Mouse (Mus musculus): ENCODE results near the gene Snx29. TPM values are rescaled to one million over a fixed set of nuclear protein-coding genes. Genes with fewer than 3 reads are reported as not detected.

The Snx29 gene
- total and polyA plus RNA-seq, 3 experiments: 6.5 to 19.4 (median 16.8) TPM

DNA sequence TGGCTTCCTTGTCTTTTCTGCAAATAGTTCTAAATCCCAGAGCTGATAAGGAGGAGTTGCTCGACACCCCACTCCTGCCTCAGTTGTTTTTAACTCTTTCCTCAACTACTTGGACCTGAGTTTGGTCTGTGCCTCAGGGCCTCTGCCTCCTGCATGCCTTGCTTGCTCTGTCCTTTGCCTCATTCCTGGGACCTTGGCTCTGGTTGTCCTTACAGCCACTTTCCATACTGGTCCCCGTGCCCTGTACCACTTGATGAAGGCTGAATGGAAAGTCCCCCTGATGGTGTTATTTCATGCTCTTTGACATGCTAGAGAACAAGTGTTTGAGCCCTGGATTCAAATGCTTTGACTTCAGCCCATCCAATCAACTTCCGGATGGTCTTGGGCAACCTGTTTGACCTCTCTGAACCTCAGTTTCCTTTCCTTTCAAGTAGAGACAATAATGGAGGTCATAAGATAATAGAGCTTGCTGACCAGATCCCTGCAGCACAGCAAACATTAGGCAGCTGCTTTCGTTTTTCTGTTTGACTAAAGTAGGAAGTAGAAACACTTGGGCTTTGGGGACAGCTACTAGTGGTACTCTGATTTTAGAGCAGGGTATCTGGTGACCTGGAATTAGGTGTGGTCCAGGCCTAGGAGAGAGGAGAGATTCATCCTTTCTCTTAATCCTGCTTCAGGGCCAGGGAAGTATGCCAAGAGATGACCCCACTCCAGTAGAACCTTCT lies 365.7 kb downstream of the Snx29 start:
- no peak for DNase-seq

DNA sequence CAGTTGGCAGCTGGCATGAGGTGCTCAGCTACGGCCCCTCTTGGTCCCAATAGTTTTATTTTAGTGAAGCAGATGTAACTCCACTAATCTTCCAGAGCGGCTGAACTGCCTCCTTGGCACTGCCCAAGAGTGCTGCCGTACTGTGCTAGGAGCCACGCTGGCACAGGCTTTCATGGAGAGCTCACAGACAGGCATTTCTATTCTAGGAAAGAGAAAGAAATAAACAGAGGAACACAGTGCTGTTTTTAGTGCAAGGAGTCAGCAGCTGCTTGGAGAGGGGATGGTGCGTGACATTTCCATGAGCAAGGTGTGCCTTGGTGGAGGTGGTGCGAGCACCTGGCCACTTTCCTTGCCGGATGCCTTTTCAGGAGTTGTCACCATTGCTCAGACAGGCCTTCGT lies 367.4 kb downstream of the Snx29 start:
- DNase-seq: no peak

DNA sequence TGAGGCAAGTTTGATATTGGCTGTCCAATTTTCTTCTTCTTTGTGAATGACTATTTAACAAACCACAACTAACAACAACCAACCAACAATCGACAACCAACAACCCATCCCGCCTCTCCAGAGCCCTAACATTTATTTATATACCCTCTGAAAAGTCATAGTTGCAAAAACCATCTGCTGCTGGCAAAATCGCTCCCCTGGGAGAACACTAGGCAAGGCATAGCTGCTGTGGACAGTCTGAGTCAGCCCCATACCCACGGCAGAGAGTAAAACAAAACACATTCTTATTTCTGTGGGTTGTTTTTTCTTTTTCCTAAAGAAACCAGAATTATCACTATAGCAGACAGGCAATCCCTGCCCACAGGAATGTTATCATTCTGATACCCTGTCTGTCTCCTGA lies 368.0 kb downstream of the Snx29 start:
- DNase-seq: no peak

DNA sequence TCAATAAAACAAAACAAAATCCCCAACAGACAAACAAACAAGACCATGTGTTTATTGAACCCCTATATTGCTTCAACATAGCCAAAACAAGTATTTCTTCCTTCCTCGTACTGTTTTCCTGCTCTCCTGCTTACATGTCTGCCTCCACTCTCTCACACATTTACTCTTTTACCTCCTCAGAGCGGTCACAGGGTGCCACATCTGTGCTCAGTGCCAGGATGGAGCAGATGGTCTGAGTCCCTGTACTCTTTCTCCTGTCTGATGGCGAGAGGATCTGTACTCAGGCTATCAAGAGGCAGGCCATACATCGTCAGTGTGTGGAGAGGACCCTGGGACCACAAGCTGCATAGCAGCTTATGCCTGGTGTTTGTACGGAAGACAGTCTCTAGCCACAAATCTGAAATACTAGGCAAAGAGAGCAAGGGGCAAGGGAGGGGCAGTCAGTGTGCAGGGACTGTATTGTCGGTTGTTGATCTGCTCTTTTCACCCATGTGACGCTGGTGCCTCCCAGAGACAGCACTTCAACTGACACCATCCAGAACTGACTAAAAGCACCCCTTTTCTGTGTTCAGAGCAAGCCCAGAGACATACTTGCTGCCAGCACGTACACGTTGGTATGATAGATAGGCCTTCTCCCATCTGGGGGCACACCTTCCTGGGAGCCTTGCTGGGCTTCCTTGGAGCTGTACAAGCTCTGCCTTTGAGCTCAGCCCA lies 368.9 kb downstream of the Snx29 start:
- DNase-seq: no peak

DNA sequence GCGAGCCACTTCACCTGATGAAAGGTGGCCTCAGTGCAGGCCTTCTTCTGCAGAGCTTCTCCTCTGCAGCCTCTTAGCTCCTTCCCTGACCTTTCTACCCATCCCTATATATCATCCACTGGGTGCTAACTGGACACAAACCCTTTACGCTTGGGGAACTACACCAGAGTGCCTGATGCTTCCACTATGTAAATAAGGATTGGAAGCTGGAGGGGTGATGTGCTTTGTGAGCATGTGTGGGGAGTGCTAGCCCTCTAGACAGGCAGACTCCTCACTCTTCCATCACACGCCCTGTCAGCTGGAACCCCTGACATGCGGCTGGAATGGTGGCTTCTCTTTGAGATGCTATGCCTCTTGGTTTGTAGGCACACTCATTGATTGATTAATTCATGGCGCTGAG lies 370.0 kb downstream of the Snx29 start:
- no peak for DNase-seq

DNA sequence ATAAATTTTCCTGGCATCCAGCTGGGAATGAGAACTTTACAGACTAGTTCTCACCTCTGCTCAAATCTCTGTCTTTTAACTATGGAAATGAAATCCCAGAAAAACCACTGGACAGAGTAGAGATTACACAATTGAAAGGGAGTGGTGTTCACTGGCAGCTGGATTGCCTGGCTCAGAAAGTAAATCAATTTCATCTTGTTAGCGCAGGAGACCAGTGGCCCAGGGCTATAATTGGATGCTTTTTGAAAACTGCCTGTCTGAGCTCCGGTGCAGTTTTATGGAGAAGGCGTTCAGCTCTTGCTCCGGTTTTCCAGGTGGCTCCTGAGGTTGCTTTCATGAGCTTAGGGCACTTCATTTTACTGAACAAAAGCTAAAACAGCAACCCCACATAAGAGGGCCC lies 371.7 kb downstream of the Snx29 start:
- no peak for DNase-seq

DNA sequence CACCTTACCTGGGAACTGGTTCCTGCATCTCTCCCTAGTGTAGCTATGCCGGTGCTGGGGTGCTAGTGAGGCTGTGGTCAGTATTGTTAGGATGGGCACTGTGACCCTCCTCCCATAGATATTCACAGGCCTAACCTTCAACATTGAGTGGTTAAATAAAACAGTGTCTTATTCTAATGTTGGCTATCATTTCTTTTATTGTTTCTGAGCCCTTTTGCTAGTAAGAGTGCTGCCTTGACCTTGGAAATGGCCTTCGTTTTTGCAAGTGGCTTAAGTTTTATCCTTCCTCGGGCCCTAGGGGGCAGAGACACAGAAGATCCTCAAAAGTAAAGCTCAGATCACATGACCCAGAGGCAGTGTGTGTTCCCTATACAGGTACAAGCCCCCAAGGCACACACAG lies 374.1 kb downstream of the Snx29 start:
- no peak for DNase-seq

DNA sequence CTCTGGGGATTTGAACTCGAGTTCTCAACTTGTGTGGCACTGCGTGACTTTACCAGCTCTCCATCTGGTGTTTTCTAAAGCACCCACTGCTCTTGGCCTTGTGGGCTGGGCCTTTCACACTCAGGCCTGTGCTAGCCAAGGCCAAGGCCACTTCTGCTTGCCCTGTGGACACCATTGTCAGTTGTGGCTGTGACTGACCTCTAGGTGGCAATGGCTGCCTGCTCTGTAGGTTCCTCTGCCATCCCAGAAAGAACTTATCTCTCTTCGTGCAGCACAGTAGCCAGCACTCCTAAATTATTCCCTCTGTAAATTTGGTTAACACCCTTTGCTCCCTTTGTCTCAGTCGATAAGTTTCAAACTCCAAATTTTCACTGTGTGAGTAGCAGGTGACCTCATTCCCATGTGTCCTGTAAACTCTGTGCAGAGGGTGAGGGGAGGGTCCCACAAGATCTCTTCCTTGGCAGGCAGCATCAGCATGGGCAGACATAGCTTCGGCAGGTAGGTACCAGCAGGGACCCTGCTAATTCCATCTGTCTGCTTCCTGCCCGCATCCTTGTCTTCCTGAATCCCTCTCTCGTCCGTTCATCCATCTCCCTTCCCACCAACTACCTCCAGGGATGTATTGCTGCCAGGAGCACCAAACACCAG lies 375.1 kb downstream of the Snx29 start:
- peak; percentile 78 for DNase-seq

DNA sequence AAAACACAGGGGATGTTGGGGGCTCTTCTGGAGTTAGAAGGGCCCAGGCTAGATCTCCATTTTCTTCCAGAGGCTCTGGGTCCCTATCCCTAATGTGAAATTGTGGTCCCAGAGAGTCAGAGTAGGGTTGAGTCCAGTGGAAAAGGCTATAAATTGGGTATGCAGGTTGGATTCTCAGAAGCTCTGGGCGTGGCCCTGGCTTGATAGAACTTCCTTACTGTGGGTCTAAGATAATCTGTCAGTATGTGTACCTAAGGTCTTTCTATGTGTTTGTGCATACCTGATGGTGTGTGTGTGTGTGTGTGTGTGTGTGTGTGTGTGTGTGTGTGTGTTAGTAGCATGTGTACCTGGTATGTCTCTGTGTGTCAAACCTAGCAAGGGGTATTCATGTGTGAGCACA lies 378.9 kb downstream of the Snx29 start:
- no peak for DNase-seq

DNA sequence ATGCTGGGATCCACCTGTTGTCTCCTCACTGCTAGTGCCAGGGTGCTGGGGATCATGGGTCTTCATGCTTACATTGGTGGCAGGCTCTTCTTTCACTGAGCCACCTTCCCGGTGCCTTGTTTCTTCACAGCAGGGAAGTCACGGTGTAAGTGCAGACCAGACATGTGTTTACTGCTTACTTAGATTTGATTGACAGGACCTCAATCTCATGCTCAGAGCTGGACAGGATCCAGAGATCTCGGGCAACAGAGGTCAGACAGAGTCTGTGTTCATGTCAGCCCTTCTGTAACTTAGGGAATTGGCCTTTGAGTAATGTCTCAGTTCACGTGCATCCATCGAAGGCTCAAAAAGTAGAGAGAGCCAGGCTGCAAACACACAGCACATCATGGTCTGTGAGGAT lies 381.4 kb downstream of the Snx29 start:
- no peak for DNase-seq

DNA sequence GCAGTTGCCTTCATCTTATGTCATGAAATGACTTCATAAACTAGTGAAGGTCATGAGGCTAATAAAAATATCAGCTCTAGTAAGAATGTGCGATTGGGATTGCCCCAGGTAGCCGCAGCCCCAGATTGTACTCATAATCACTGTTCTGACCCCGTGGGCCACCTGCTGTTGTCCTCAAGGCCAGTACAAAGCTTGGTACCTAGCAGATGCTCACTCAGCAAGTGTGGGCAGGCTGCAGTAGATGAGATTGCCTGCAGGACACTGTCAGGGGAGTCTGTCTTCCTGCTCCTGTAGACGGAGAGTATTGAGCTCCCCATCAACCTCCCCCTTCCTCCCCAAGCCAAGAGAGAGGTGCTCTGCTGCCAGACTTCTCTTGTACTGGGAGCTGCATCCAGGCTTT lies 382.7 kb downstream of the Snx29 start:
- DNase-seq: no peak

DNA sequence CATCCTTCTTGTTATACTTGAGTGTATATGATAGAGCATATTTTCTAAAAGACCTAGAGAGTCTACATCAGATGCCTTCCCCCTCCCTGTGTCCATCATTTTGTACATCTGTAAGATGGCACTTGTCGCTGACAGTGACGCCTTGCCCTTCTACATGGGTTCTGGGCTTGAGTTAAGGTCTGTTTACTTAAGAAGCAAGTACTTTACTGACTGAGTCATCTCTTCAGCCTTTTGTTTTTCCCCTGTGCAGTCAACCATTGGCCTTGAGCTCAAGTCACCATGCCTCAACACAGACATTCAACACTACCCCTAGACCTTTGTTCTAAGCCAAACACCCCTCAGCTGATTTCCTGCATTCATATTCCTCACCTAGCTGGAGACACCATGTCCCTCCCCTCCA lies 385.4 kb downstream of the Snx29 start:
- DNase-seq: no peak

DNA sequence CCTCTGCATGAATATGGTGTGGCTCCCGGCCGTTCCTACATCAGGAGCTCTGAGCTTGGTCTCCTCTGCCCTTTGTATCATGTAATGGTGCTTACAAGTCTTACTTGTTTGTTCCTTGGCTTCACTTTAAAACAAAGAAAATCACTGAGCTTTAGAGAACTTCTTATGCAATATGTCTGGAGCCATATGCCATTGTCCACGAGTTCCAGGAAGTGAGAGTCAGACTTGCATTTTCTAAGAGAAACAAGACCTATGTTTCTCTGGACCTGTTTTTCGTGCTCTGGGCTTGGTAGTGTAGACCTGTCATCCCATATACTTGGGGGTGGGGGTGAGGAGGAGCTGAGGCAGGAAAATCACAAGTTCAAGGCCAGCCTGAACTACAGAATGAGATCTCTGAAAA lies 386.7 kb downstream of the Snx29 start:
- no peak for DNase-seq

DNA sequence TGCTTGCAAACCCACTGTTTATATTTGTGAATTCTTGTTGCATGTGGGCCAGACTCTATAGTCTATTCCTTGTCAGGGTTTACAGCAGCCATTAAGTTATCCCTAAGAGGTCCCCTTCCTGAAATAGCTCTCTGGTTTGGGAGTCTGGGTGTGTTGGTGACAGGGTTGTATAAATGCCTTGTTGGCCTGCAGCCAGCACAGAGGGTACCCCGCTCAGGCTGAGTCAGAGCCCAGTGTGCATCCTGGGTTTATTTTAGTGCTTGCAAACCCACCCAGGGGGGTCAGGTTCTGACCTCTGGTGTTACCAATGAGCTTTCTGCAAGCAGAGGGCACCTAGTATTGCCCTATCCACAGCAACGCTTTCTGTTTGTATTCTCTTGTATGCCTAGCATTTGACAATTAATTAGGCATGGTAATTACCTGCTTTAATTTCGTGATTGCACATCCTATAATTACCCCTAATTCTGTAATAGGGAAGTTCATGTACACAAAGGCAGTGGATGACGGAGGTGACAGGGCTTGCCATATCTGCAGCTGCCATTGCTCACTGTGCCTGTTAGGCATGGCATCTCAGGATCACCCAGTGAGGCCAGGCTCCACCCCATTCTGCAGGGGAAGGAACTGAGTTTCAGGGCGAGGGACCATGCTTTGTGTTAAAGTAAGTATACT lies 387.4 kb downstream of the Snx29 start:
- no peak for DNase-seq

DNA sequence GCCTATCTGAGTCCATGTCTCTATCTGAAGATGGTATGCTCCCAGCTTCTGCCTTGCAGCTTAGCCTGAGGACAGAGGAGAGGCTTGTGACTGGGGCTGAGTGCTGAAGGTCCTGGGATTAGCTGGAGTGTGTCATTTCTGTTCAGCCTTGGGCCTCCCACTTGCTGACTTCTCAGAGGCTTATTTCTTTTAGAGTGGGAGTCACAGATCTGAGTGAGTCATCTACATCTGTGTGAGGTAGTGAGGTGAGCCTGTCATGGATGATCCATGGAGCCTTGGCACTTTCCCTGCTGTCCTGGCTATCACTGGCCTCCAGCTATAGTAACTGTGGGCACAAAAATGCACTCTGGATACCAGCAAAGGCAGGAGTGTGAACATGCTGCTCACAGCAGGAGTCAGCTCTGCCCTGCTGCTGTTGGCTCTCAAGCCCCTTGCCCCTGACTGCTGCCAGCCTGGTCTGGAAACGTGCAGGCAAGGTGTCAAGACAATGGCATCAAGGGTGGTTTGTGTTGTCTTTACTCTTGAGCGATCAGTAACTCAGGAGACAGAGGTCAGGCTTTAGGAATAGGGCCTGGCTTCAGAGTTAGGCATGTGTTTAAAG lies 390.7 kb downstream of the Snx29 start:
- DNase-seq: peak; percentile 76

DNA sequence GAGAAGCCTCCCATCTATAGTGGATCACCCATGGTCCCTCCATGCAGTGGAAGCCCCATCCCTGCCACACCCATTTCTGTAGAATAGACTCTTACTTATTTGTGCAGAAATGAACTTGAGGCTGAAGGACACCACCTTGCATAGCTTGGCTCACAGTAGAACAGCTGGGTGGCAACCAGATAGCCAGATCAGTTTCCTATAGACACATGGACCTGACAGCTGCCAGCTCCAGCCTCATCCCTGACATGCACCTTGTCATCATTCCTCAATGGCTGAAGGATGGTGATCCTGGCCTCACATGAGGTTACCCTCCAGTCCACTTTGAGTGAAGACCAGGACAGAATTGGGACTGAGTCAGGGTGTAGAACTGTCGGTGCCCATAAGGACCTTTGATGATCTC lies 394.2 kb downstream of the Snx29 start:
- DNase-seq: no peak

DNA sequence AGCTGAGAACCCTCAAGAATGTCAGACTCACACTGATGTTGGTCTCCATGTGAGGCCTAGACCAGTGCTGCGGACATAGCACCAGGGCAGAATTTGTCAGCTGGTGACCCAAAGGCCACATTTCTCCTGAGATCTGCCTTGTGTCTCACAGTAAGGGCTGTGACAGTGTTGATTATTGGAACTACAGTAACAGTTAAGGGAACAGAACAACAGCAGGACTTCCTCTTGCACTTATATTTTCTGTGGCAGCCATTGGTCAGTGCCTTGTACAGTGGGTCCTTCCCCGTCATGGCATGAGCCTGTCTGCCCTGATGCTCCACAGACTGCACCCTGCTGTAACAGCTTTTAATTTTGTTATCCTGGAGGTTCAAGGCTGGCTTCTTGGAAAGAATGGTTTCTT lies 403.2 kb downstream of the Snx29 start:
- DNase-seq: no peak

DNA sequence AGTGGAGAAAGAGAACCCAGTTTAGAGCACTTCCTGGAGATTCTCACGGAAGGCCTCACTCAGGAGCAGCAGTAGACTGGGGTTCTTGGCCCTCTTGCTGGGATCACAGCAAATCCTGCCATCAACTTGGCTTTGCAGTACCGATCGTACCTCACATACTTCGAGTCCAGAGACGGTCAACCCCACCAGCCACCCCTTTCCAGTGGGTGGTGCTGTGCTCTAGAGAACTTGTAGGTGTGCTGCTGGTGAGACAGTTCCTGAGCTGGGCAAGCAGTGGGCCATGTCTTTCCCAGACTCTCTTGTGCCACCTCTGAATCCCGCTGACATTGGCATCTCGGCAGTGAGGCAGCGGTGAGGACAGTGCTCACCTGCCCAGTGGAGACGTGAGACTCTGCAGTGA lies 404.6 kb downstream of the Snx29 start:
- no peak for DNase-seq

DNA sequence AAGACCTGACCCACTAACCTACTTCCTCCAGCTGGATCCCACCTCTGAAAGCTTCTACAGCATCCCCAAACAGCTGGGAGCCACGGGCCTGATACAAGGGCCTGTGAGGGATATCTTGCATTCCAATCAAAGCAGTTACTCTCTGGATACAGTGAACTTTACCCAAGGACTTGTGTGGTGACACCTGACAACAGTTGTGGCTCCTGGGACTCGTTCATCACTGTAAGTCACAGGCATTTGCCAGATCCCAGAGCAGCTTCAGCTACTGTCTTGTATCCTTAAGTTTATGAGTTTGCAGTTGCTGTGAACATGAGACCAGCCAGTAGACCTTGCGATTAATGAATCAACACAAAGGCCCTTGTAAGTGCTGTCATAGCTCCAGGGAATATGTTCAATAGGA lies 405.4 kb downstream of the Snx29 start:
- DNase-seq: no peak

DNA sequence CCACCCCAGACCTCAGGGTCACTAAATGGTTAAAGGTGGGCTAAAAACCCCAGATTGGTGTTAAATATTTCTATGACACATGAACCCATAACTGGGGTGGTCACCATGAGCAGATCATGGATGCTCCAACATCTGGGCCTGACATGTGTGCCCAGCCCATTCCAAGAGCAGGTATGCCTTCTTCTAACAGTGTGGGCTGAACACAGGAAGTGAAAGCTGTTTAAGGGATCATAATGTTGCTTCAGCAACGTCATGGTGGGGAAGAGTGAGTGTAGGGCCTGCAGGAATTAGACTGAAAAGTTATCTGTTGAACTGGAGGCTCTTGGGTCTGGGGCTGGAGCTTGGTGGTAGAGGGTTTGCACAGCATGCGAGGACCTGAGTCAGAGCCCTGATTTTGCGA lies 405.9 kb downstream of the Snx29 start:
- no peak for DNase-seq

DNA sequence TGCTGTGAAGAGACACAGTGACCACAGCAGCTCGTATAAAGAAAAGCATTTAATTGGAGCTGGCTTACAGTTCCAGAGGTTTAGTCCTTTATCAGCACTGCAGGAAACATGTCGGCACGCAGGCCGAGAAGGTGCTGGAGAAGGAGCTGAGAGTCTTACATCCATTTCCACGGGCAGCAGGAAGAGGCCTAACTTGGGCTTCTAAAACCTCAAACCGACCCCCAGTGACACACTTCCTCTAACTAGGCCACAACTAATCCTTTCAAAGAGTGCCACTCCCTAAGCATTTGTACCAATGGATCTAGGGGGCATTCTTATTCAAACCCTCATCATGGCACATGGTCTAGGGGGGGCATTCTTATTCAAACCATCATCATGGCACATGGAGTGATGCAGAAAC lies 406.4 kb downstream of the Snx29 start:
- no peak for DNase-seq

DNA sequence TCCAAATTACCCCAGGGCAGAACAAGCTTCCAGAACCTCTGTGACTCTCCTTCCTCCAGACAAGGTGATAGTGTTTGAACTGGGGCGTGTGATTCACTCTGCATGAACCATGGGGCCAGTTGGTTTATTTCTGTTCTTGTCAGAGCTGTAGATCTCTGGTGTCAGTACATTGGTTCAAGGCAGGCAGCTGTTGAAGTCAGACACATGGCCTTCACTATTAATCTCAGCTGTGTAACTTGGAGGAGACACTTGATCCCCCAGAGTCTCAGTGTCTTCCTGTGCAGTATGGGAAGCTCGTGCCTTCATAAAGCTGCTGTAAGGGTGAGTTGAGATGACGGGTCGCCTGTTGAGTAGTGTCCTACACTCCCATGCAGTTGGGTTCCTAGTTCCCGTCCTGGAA lies 407.1 kb downstream of the Snx29 start:
- DNase-seq: no peak

All from adrenal gland, adult 2 months (tissue).